Mouse (Mus musculus): ENCODE data around the gene Man2a2.

- TF ChIP-seq CTCF (IDR thresholded peaks at IDR 0.05; ENCODE audit: borderline replicate concordance, insufficient read depth, low read length) (no peak), POLR2A (IDR thresholded peaks at IDR 0.05; ENCODE audit: low read depth, low read length) (no peak)
These were observed 991 bp upstream of the Man2a2 start for GRCm38 (mm10) chr7:80372166-80372565.

Data from embryonic fibroblast, embryonic 13.5 days (primary cell).